Mouse (Mus musculus) limb, embryonic 13.5 days (tissue): ENCODE data around the gene Pdcd1lg2. TPM values are rescaled to one million over a fixed set of nuclear protein-coding genes. Genes with fewer than 3 reads are reported as not detected.

Source experiments
- ATAC-seq: fragments of 200-750 bp; cut with Nextera tagmentation; 2 replicates; pipeline ENCODE4 v1.8.0; 2017; ENCODE audit warnings: low read depth, moderate number of reproducible peaks, moderate TSS enrichment; ENCODE audit not compliant: low FRiP score
- H3K27ac ChIP-seq: fragments of 300-500 bp; sonication (generic); 2 replicates; pipeline ENCODE4 v1.5.1; 2015; ENCODE audit warnings: inconsistent platforms, mild to moderate bottlenecking, moderate library complexity
- H3K27me3 ChIP-seq: fragments of 300-500 bp; sonication (generic); 2 replicates; pipeline ENCODE4 v1.6.1; 2015; ENCODE audit warnings: mild to moderate bottlenecking, inconsistent platforms
- H3K36me3 ChIP-seq: fragments of 300-500 bp; sonication (generic); 2 replicates; pipeline ENCODE4 v1.6.1; 2015; ENCODE audit warnings: inconsistent platforms, mild to moderate bottlenecking, moderate library complexity
- H3K4me1 ChIP-seq: fragments of 300-500 bp; sonication (generic); 2 replicates; pipeline ENCODE4 v1.6.1; 2015; ENCODE audit warnings: inconsistent platforms
- H3K4me2 ChIP-seq: fragments of 300-500 bp; sonication (generic); replicated peaks from 2 replicates; pipeline ENCODE4 v1.6.1; 2015; ENCODE audit warnings: inconsistent platforms, mild to moderate bottlenecking, moderate library complexity
- H3K4me3 ChIP-seq: fragments of 300-500 bp; sonication (generic); 2 replicates; pipeline ENCODE4 v1.5.1; 2015; ENCODE audit warnings: moderate library complexity, mild to moderate bottlenecking, inconsistent platforms
- H3K9ac ChIP-seq: fragments of 300-500 bp; sonication (generic); 2 replicates; pipeline ENCODE4 v1.6.1; 2015; ENCODE audit warnings: mild to moderate bottlenecking, inconsistent platforms
- H3K9me3 ChIP-seq: fragments of 300-500 bp; sonication (generic); 2 replicates; pipeline ENCODE4 v1.6.1; 2016; ENCODE audit warnings: inconsistent platforms
- WGBS: fragments of 180-500 bp; shearing (Covaris S2); methylation state at CpG from one replicate; pipeline ENCODE4 v1.1.7; 2015; 5-methylcytosine and 5-hydroxymethylcytosine counted together
- polyA plus RNA-seq: library from polyadenylated mRNA; unstranded; fragments of >200 nt; fragmentation: Nextera tagmentation; extraction: Ambion mirVana; gene quantifications from 2 replicates; pipeline ENCODE4 v1.2.1, GENCODE M21; 2015

Gene Pdcd1lg2
- polyA plus RNA-seq, 1 experiment from 2014 or later: not detected

DNA sequence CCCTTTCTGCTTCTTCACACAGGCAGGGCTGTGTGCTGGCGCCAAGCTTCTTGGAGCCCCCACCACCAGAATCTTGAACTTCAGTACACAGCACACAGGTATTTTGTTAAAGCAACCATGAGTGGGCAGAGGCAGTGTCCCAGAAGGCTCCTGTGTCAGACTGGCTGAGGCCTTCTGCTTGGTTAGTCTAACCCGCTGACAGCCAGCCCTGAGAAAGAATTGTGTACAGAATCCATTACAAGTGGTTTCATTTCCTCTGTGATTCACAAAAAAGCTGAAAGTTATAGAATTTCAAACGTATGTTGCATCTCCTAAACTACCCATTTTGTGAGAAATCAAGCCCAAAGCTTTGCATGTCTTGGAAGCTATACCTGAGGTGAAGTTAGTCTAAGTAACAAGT is 19.8 kb downstream of the Pdcd1lg2 start:
- 80% methylated on average over 3 of the region's 3 CpGs for WGBS
- no peak overlapping the region for H3K4me3 ChIP-seq
- no peak overlapping the region for H3K4me2 ChIP-seq
- no peak overlapping the region for H3K27ac ChIP-seq
- no peaks in the 10 kb centered on the region for H3K9me3 ChIP-seq
- no peaks in the 10 kb centered on the region for H3K4me1 ChIP-seq
- H3K9ac ChIP-seq: no peak overlapping the region
- H3K36me3 ChIP-seq: no peaks in the 10 kb centered on the region
- no peaks in the 10 kb centered on the region for H3K27me3 ChIP-seq
- ATAC-seq: no peak

DNA sequence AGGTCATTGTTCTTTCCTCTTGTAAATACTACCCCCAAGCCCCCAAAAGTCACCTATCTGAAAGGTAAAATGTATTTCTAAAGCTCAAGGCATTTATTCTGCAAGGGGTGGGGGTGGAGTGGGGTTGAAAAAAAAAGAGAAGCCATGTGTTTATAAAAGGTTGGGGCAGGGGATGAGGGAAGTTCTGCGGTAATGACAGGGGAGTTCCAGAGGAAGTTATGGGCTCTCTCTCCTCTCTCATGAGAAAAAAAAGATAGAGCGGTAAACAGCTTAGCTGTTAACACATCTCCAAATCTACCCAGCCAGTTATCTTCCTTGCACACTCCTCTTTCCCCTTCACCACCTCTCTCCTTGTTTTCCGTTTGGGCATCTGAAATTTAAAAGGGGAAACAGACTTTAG is 20.2 kb downstream of the Pdcd1lg2 start:
- WGBS: 72% methylated on average over 3 of the region's 3 CpGs
- no peak overlapping the region for H3K4me2 ChIP-seq
- H3K4me3 ChIP-seq: no peak overlapping the region
- no peak overlapping the region for H3K9ac ChIP-seq
- H3K27ac ChIP-seq: no peak overlapping the region
- H3K4me1 ChIP-seq: no peaks in the 10 kb centered on the region
- no peaks in the 10 kb centered on the region for H3K36me3 ChIP-seq
- H3K27me3 ChIP-seq: no peaks in the 10 kb centered on the region
- H3K9me3 ChIP-seq: no peaks in the 10 kb centered on the region
- no peak for ATAC-seq

DNA sequence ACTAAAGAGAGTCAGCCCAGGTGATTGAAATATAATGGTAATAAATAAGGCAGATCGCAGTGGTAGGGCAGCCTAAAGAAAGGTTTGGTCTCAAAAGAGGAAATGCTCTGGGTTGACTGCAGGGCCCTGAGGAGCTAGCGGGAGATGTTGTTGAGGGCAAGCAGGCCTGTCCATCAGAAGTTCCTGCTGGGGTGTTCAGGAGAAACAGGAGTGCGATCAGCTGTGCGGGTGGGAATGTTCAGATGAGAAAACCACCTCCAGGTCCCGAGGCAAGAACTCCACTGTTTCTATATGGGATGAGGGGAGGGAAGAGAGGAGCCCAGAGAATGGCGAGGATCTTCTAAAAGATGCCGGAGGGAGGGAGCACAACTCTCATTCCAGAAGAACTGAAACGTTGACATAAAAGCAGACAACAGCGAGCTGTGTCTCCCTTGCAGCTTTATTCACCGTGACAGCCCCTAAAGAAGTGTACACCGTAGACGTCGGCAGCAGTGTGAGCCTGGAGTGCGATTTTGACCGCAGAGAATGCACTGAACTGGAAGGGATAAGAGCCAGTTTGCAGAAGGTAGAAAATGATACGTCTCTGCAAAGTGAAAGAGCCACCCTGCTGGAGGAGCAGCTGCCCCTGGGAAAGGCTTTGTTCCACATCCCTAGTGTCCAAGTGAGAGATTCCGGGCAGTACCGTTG is 26.2 kb downstream of the Pdcd1lg2 start:
- H3K4me1 ChIP-seq: no peaks in the 10 kb centered on the region
- no peak overlapping the region for H3K4me2 ChIP-seq
- no peaks in the 10 kb centered on the region for H3K27me3 ChIP-seq
- no peak overlapping the region for H3K27ac ChIP-seq
- H3K9me3 ChIP-seq: no peaks in the 10 kb centered on the region
- ATAC-seq: no peak
- WGBS: 83% methylated on average over 18 of the region's 18 CpGs
- H3K9ac ChIP-seq: no peak overlapping the region
- no peaks in the 10 kb centered on the region for H3K36me3 ChIP-seq
- no peak overlapping the region for H3K4me3 ChIP-seq

DNA sequence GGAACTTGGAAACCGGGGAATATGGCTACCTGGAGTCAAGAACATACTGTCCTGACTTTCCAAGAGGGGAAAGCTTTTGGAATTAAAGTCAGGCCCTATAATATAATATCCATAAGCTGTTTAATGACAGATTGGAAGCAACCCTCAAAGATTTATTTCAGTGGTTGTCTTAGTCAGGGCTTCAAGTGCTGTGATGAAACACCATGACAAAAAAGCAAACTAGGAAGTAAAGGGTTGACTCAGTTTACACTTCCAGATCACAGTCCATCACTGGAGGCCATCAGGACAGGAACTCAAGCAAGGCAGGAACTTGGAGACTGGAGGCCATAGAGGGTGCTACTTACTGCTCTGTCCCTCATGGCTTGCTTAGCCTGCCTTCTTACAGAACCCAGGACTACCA is 27.1 kb downstream of the Pdcd1lg2 start:
- no peak for ATAC-seq
- H3K4me3 ChIP-seq: no peak overlapping the region
- no peaks in the 10 kb centered on the region for H3K36me3 ChIP-seq
- H3K27ac ChIP-seq: no peak overlapping the region
- no peaks in the 10 kb centered on the region for H3K4me1 ChIP-seq
- no peaks in the 10 kb centered on the region for H3K9me3 ChIP-seq
- no peak overlapping the region for H3K9ac ChIP-seq
- WGBS: 81% methylated on average over 1 of the region's 1 CpGs
- H3K27me3 ChIP-seq: no peaks in the 10 kb centered on the region
- H3K4me2 ChIP-seq: no peak overlapping the region

DNA sequence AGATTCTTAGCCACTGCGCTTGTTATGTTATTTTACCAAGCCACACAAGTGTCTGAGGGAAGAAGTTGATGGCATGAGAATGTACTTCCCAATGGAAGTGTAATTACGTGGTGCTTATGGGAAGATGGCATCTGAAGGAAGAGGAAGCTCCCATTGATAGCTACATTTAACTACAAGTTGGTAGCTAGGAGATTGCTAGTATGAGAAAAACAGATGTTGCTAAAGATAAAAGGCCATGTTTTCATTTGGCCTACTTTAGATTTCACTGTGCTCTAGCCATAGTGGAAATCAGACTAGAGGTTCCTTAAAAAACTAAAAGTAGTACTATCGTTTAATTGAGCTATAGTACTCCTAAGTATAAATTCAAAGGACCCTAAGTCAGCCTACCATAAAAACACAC is 28.5 kb downstream of the Pdcd1lg2 start:
- Histone ChIP-seq H3K27ac (no peak overlapping the region), H3K9ac (no peak overlapping the region), H3K4me3 (no peak overlapping the region), H3K36me3 (no peaks in the 10 kb centered on the region), H3K9me3 (no peaks in the 10 kb centered on the region), H3K4me1 (no peaks in the 10 kb centered on the region), H3K4me2 (no peak overlapping the region), H3K27me3 (no peaks in the 10 kb centered on the region)
- no peak for ATAC-seq
- WGBS: 80% methylated on average over 3 of the region's 3 CpGs

DNA sequence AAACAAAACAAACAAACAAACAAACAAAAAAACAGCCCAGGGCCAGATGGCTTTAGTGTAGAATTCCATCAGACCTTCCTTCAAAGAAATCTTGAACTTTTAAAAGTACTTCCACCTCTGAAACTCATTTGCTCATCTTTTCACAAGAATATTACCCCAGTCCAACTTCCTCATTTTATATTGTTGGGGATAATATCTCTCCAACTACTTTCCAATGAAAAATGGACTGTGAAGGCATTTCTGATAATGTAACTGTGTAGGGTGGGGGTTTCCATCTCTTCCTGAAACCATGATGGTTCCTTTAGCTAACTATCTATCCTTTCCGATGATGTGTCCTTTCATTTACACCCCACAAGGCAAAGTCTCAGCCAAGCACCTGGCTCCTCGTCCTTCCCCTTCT is 31.8 kb downstream of the Pdcd1lg2 start:
- no peaks in the 10 kb centered on the region for H3K4me1 ChIP-seq
- H3K9me3 ChIP-seq: peaks cover 8% of the 10 kb centered on the region
- H3K9ac ChIP-seq: no peak overlapping the region
- H3K27me3 ChIP-seq: no peaks in the 10 kb centered on the region
- WGBS: 74% methylated on average over 2 of the region's 2 CpGs
- no peak overlapping the region for H3K4me2 ChIP-seq
- H3K4me3 ChIP-seq: no peak overlapping the region
- H3K27ac ChIP-seq: no peak overlapping the region
- H3K36me3 ChIP-seq: no peaks in the 10 kb centered on the region
- no peak for ATAC-seq

DNA sequence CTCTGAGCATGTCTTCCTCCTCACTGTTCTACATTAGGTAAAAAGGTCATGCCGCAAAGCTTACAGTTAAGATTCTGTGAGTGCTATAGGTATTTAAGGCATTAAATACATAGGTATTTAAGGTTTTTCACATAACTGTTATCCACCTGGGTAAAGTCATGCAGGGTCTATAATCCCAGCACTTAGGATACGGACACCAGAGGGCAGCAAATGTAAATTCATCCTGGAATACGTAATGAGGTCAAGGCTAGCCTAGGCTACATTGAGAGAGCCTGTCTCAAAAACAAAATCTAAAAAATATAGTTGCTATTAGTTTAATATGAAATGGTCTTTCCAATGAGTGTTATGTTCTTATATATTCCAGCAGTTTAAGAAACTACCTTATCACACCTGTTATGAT is 33.6 kb downstream of the Pdcd1lg2 start:
- WGBS: 89% methylated on average over 3 of the region's 3 CpGs
- Histone ChIP-seq H3K9me3 (peaks cover 8% of the 10 kb centered on the region), H3K27ac (no peak overlapping the region), H3K4me3 (no peak overlapping the region), H3K9ac (no peak overlapping the region), H3K27me3 (no peaks in the 10 kb centered on the region), H3K4me1 (no peaks in the 10 kb centered on the region), H3K4me2 (no peak overlapping the region), H3K36me3 (no peaks in the 10 kb centered on the region)
- ATAC-seq: no peak

DNA sequence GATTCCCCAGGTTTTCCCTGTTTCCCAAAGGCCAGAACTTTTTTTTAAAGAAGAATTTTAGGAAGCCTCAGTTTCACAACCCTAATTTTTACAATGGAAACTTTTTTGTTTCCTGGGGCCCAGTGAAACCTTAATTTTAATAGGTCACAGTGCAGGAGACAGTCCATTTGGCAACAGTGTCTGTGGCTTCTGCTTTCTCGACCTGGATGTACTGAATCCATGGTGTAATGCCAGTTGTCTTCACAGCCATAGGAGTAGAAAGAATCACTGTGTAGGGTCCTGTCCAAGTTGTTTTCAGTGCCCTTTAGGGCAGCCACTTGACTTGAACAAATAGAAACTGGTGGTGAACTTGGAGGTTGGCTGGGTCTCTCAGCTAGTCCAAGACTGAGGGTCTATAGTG is 37.7 kb downstream of the Pdcd1lg2 start:
- Histone ChIP-seq H3K27me3 (no peaks in the 10 kb centered on the region), H3K9me3 (peaks cover 13% of the 10 kb centered on the region), H3K27ac (no peak overlapping the region), H3K4me1 (no peaks in the 10 kb centered on the region), H3K9ac (no peak overlapping the region), H3K4me2 (no peak overlapping the region), H3K4me3 (no peak overlapping the region), H3K36me3 (no peaks in the 10 kb centered on the region)
- no peak for ATAC-seq
- 71% methylated on average over 1 of the region's 1 CpGs for WGBS

DNA sequence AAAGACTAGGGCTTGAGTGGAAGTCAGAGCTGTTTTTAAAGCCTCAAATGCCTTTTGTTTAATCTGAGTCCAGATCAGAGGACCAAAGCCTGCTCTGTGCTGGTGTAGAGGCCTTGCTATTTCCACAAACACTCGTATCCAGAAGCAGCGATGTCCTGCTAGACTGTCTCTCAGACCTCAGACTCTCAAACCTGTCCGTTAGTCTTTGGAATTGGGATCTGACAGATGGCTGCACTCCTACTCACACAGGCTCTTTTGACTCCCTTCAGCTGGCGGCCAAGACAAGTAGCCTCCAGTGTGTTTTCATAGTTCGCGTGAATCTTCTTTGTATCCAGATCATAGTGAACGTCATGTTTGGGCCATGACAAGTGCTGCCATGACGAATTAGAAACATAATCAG is 39.7 kb downstream of the Pdcd1lg2 start:
- H3K9ac ChIP-seq: no peak overlapping the region
- no peak overlapping the region for H3K27ac ChIP-seq
- H3K27me3 ChIP-seq: no peaks in the 10 kb centered on the region
- ATAC-seq: no peak
- no peak overlapping the region for H3K4me3 ChIP-seq
- H3K36me3 ChIP-seq: no peaks in the 10 kb centered on the region
- no peak overlapping the region for H3K4me2 ChIP-seq
- 90% methylated on average over 8 of the region's 8 CpGs for WGBS
- H3K9me3 ChIP-seq: peaks cover 9% of the 10 kb centered on the region; the same call in 1 of the 2 replicates
- no peaks in the 10 kb centered on the region for H3K4me1 ChIP-seq

DNA sequence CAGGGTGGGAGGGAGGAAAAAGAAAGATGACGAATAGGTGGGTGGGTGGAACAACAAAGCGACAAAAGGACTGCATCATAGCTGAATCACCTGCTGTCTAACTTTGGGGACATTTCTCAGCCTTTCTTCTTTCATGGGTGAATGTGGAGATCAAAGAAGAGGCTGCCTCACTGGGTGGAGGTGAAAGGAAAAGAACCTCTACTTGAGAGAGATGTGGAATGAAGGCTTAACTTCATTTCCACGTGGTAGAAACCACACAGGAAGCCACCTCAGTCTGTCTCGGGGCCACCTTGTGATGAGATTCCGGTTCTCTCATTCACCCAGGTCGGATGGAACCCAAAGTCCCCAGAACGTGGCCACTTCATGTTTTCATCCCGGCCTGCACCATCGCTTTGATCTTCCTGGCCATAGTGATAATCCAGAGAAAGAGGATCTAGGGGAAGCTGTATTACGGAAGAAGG is 43.5 kb downstream of the Pdcd1lg2 start:
- Histone ChIP-seq H3K9me3 (0 out of 2 replicates have a peak, but pooled peaks cover 5% of the 10 kb centered on the region), H3K4me3 (no peak overlapping the region), H3K36me3 (no peaks in the 10 kb centered on the region), H3K4me1 (peaks cover 6% of the 10 kb centered on the region; the same call in 1 of the 2 replicates), H3K9ac (no peak overlapping the region), H3K27me3 (no peaks in the 10 kb centered on the region), H3K4me2 (no peak overlapping the region), H3K27ac (no peak overlapping the region)
- ATAC-seq: no peak
- WGBS: 80% methylated on average over 10 of the region's 10 CpGs

DNA sequence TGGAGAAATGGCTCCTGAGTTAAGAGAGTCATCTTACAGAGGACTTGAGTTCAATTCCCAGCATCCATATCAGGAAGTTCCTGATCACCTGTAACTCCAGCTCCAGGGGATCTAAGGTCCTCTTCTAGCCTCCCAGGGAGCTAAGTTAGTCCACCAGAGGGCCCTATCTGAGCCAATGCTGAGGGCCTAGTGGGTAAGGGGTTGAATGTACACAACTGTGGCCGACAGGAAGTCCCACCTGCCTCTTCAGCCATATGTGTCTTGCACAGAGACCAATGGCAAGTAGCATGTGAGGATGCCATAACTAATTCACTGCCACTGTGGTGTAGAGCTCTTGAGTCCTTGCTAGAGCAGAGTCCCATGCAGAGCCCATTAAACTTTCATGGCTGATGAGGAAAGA is 44.4 kb downstream of the Pdcd1lg2 start:
- Histone ChIP-seq H3K27me3 (no peaks in the 10 kb centered on the region), H3K9me3 (0 out of 2 replicates have a peak, but pooled peaks cover 5% of the 10 kb centered on the region), H3K9ac (no peak overlapping the region), H3K4me2 (no peak overlapping the region), H3K27ac (no peak overlapping the region), H3K4me1 (peaks cover 8% of the 10 kb centered on the region; the same call in 1 of the 2 replicates), H3K4me3 (no peak overlapping the region), H3K36me3 (no peaks in the 10 kb centered on the region)
- 75% methylated on average over 1 of the region's 1 CpGs for WGBS
- no peak for ATAC-seq

DNA sequence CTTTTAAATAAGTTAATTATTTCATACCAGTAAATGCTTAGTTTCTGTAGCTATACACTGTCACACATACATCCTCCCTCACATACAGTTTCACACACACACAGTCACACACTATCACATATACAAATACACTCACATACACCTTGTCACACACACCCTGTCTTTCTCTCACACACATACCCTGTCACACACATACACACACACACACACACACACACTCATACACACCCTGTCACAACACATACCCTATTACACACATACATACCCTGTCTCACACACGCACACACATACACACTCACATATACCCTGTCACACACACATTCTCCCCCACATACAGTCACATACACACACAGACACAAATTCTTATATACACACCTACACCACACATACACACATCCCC is 47.3 kb downstream of the Pdcd1lg2 start:
- Histone ChIP-seq H3K4me2 (no peak overlapping the region), H3K27ac (no peak overlapping the region), H3K9me3 (no peaks in the 10 kb centered on the region), H3K36me3 (no peaks in the 10 kb centered on the region), H3K4me3 (no peak overlapping the region), H3K27me3 (no peaks in the 10 kb centered on the region), H3K9ac (no peak overlapping the region), H3K4me1 (peaks cover 13% of the 10 kb centered on the region; the same call in 1 of the 2 replicates)
- WGBS: 93% methylated on average over 1 of the region's 1 CpGs
- no peak for ATAC-seq

DNA sequence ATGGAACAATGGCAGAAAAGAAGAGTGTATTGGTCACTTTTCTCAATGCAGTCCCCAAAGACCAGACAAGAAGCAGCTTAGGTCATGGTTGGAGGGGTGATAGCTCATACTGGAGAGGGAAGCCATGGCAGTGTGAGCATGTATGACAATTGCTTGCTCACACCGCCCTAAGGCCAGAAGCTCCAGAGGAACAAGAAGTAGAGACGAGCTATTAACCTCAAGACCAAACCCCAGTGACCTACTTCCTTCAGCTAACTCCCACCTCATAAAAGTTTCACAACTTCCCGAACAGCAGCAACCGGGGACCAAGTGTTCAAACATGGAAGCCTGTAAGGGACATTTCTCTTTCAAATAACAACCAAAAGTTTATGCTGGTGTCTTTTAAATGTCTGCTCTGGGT is 51.7 kb downstream of the Pdcd1lg2 start:
- Histone ChIP-seq H3K4me3 (no peak overlapping the region), H3K27ac (no peak overlapping the region), H3K9me3 (no peaks in the 10 kb centered on the region), H3K4me1 (peaks cover 13% of the 10 kb centered on the region; the same call in 1 of the 2 replicates), H3K36me3 (no peaks in the 10 kb centered on the region), H3K9ac (no peak overlapping the region), H3K27me3 (no peaks in the 10 kb centered on the region), H3K4me2 (no peak overlapping the region)
- WGBS: 37% methylated on average over 4 of the region's 4 CpGs
- ATAC-seq: no peak
